Mouse (Mus musculus) stomach, postnatal 0 days (tissue): ENCODE data around the gene Myadm.

Experiments used
- CTCF ChIP-seq: IDR thresholded peaks from 2 replicates; pipeline ENCODE4 v1.5.1; 2016; ENCODE audit warnings: antibody characterized with exemption, low read depth, mild to moderate bottlenecking, moderate library complexity
- EP300 ChIP-seq: optimal IDR thresholded peaks from 2 replicates; pipeline ENCODE3; 2016; ENCODE audit warnings: antibody characterized with exemption

DNA sequence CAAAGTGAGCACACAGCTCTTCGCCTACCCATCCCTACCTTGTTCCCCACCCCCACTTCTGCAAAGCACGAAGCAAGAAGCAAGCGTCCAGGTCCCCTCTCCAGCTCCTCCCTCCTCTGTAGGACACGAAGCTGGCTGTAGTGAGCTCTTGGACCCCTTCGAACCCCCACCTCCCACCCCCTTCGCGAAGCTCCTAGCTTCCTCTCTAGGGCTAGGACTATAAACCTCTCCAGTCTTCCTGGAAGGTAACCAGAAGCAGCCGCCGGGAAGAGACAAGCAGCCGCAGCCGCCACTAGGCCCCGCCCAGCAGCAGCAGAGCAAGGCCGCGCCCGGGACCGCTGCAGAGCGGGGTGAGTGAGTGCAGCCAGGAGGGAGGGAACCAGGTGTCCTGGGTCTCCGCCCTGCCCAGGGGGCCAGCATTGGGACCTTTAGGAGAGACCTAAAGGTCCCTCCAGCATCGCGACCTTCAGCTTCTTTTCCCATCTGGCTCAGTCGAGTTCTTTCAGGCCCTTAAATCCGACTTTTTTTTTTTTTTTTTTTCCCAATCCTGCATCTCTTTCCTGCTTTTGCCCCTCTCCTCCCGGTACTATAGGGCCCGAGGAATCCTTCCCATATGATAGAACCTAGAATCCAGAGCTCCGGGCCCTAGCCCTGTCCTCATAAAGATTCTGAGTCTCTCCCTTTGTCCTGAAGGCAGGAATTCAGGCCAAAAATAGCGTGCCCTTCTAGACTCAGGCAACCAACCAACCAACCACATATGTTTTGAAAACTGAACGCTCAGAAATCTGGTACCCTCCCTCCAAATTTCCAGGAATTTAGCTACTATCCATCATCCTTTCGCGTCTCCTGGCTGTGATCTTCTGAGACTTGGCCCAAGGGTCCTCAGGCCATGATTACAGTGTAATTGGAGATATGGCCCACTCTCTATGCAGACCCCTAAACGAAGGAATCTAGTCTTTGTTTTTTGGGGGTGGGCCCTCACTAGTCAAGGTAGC lies at the start of gene Myadm, which contains the start of gene Prkcg:
- peak; percentile 13; the same call in 1 of the 2 replicates for TF ChIP-seq CTCF
- TF ChIP-seq EP300, result no peak
